Mouse (Mus musculus): Measurements from ENCODE around the gene Dnpep. TPM values are rescaled to one million over a fixed set of nuclear protein-coding genes. Genes with fewer than 3 reads are reported as not detected.

Gene Dnpep
- total RNA-seq, 2 experiments from 2014 or later: 46.1 to 51.4 TPM

- no peak for DNase-seq
Measured at GRCm38 (mm10) chr1:75277195-75278188, 40.3 kb downstream of the Dnpep start.

GRCm38 (mm10) chr1:75264091-75264880, 53.5 kb downstream of the Dnpep start, which contains the start of gene Ptprn:
Ptprn (minus strand) TSS chr1:75264502.
- DNase-seq: no peak

- DNase-seq: no peak
Measured at GRCm38 (mm10) chr1:75262969-75263951, 54.5 kb downstream of the Dnpep start.

- no peak for DNase-seq
Measured at GRCm38 (mm10) chr1:75261278-75261677, 56.5 kb downstream of the Dnpep start.

Other genes with a start within 250 kb of the Dnpep start
- 1 to 10 TPM; 5.3 to 6.1 TPM for gene Nhej1, start 192.8 kb downstream of the Dnpep start, total RNA-seq (2021)
- under 1 TPM in 1 of 2 experiments, not detected in 1; 0.13 TPM for gene Slc23a3, start 184.1 kb downstream of the Dnpep start, total RNA-seq (2021)
- 10 to 100 TPM; 12.9 to 13.3 TPM for gene Cnppd1, start 175.3 kb downstream of the Dnpep start, total RNA-seq (2021)
- gene Retreg2, start 175.2 kb downstream of the Dnpep start, total RNA-seq (2021): 1 to 10 TPM; 7.8 to 9.7 TPM
- gene Zfand2b, start 149.3 kb downstream of the Dnpep start, total RNA-seq (2021): 10 to 100 TPM; 12.8 to 16.8 TPM
- 10 to 100 TPM; 23.5 to 31.0 TPM for gene Abcb6, start 137.6 kb downstream of the Dnpep start, total RNA-seq (2021)
- 1 to 10 TPM; 4.3 to 5.0 TPM for gene Ankzf1, start 125.8 kb downstream of the Dnpep start, total RNA-seq (2021)
- 10 to 100 TPM; 85.5 to 88.1 TPM for gene Atg9a, start 125.8 kb downstream of the Dnpep start, total RNA-seq (2021)
- gene Glb1l, start 107.2 kb downstream of the Dnpep start, total RNA-seq (2021): 1 to 10 TPM; 1.9 to 2.7 TPM
- 10 to 100 TPM; 23.1 to 26.0 TPM for gene Stk16, start 107.2 kb downstream of the Dnpep start, total RNA-seq (2021)
- 100 to 1,000 TPM; 749 to 982 TPM for gene Tuba4a, start 98.1 kb downstream of the Dnpep start, total RNA-seq (2021)
- gene A630095N17Rik, start 85.9 kb downstream of the Dnpep start, total RNA-seq (2021): not detected
- 10 to 100 TPM; 58.4 to 60.9 TPM for gene Dnajb2, start 81.6 kb downstream of the Dnpep start, total RNA-seq (2021)
- not detected for gene Ptprn, start 53.5 kb downstream of the Dnpep start, total RNA-seq (2021)
- not detected for gene Resp18, start 39.6 kb downstream of the Dnpep start, total RNA-seq (2021)
- 1,000 to 10,000 TPM; 1,914 to 2,104 TPM for gene Des, start 42.3 kb upstream of the Dnpep start, total RNA-seq (2021)
- 100 to 1,000 TPM; 200 to 244 TPM for gene Speg, start 57.3 kb upstream of the Dnpep start, total RNA-seq (2021)
- gene Gmppa, start 117.9 kb upstream of the Dnpep start, total RNA-seq (2021): 10 to 100 TPM; 32.0 to 37.2 TPM
- gene Asic4, start 132.4 kb upstream of the Dnpep start, total RNA-seq (2021): not detected
- 1 to 10 TPM; 5.5 to 7.9 TPM for gene Chpf, start 161.3 kb upstream of the Dnpep start, total RNA-seq (2021)
- under 1 TPM; 0.36 to 0.43 TPM for gene Tmem198, start 161.5 kb upstream of the Dnpep start, total RNA-seq (2021)
- 10 to 100 TPM; 37.7 to 52.8 TPM for gene Obsl1, start 188.5 kb upstream of the Dnpep start, total RNA-seq (2021)
- gene Inha, start 189.1 kb upstream of the Dnpep start, total RNA-seq (2021): 1 to 10 TPM; 3.8 to 4.1 TPM
- 1 to 10 TPM; 5.3 to 5.6 TPM for gene Stk11ip, start 203.5 kb upstream of the Dnpep start, total RNA-seq (2021)
- 1 to 10 TPM; 4.3 to 5.0 TPM for gene Slc4a3, start 228.3 kb upstream of the Dnpep start, total RNA-seq (2021)